Mouse (Mus musculus) adrenal gland, adult 18-20 months (tissue): Measurements from ENCODE around the gene Rnf38. TPM values are rescaled to one million over a fixed set of nuclear protein-coding genes. Genes with fewer than 3 reads are reported as not detected.
A peak's percentile ranks its signal among the peaks of the same experiment; 100 is the strongest.

Source experiments
- DNase-seq, 2 experiments: peaks; one replicate each; pipeline ENCODE4 v3.0.0; 2021 to 2022; ENCODE audit warnings: low spot score in 2 of 2
- total RNA-seq, 2 experiments: library from RNA; stranded (reverse); gene quantifications; 1 replicate in 1 of 2; 2 replicates in 1 of 2; pipeline ENCODE4 v1.2.3; 2021

The Rnf38 gene
- total RNA-seq, 2 experiments from 2014 or later: 30.4 to 33.2 TPM

GRCm38 (mm10) chr4:44126805-44127204 is 106.8 kb downstream of the Rnf38 start:
- DNase-seq: no peak

GRCm38 (mm10) chr4:44119410-44120201 is 114.0 kb downstream of the Rnf38 start:
- DNase-seq: peak in 1 of 2 experiments; percentile 21

GRCm38 (mm10) chr4:44115046-44115445 is 118.5 kb downstream of the Rnf38 start:
- no peak for DNase-seq

- DNase-seq: no peak
Observed at GRCm38 (mm10) chr4:44113393-44114138, 120.0 kb downstream of the Rnf38 start.

GRCm38 (mm10) chr4:44112741-44113140 is 120.8 kb downstream of the Rnf38 start:
- DNase-seq: no peak

GRCm38 (mm10) chr4:44110771-44111170 is 122.8 kb downstream of the Rnf38 start:
- DNase-seq: no peak

GRCm38 (mm10) chr4:44108297-44108696 is 125.3 kb downstream of the Rnf38 start:
- no peak for DNase-seq

- DNase-seq: no peak
Observed at GRCm38 (mm10) chr4:44107339-44107738, 126.2 kb downstream of the Rnf38 start.

GRCm38 (mm10) chr4:44106297-44106821 is 127.2 kb downstream of the Rnf38 start:
- no peak for DNase-seq

- no peak for DNase-seq
Observed at GRCm38 (mm10) chr4:44104195-44104917, 129.2 kb downstream of the Rnf38 start.

GRCm38 (mm10) chr4:44103620-44104019 is 130.0 kb downstream of the Rnf38 start:
- DNase-seq: no peak

- DNase-seq: no peak
Observed at GRCm38 (mm10) chr4:44097576-44098335, 135.8 kb downstream of the Rnf38 start.

GRCm38 (mm10) chr4:44094475-44094874 is 139.1 kb downstream of the Rnf38 start:
- DNase-seq: no peak

- DNase-seq: no peak
Observed at GRCm38 (mm10) chr4:44092359-44092758, 141.2 kb downstream of the Rnf38 start.

GRCm38 (mm10) chr4:44085566-44085965 is 148.0 kb downstream of the Rnf38 start:
- no peak for DNase-seq

GRCm38 (mm10) chr4:44084602-44085325 is 148.8 kb downstream of the Rnf38 start:
- no peak for DNase-seq

- DNase-seq: no peak
Observed at GRCm38 (mm10) chr4:44083945-44084344, 149.6 kb downstream of the Rnf38 start, which contains the start of gene Gne. TSS of gene Gne (minus strand) at chr4:44084177.

- DNase-seq: no peak
Observed at GRCm38 (mm10) chr4:44078358-44078933, 155.1 kb downstream of the Rnf38 start.
